Mouse (Mus musculus) megakaryocyte progenitor cell, adult 5-6 weeks (primary cell): ENCODE results near the gene Fmnl2. TPM values are rescaled to one million over a fixed set of nuclear protein-coding genes. Genes with fewer than 3 reads are reported as not detected.

ENCODE experiments used
- ATAC-seq: replicated peaks from 2 replicates; pipeline ENCODE4 v1.8.0; 2016; ENCODE audit warnings: mild to moderate bottlenecking, moderate TSS enrichment, inconsistent platforms; ENCODE audit not compliant: poor library complexity
- total RNA-seq, 2 experiments: library from RNA; stranded (forward) in 1 of 2; stranded (reverse) in 1 of 2; fragments of 157-497, 149-512 nt in 1 of 2; fragments of 200-1000 nt in 1 of 2; gene quantifications; 2 replicates each; pipeline versions ENCODE4 v1.2.3 to v1.2.4; 2015 to 2017

The Fmnl2 gene
- total RNA-seq, 2 experiments from 2014 or later: 3.3 to 6.9 TPM

- ATAC-seq: no peak
Measured at GRCm38 (mm10) chr2:52950226-52950625, 92.6 kb downstream of the Fmnl2 start.

- ATAC-seq: no peak
Measured at GRCm38 (mm10) chr2:52952202-52952730, 94.6 kb downstream of the Fmnl2 start.

GRCm38 (mm10) chr2:52955090-52955489 is 97.4 kb downstream of the Fmnl2 start:
- peak; percentile 95 for ATAC-seq

GRCm38 (mm10) chr2:52955831-52956230 is 98.2 kb downstream of the Fmnl2 start:
- ATAC-seq: no peak

- no peak for ATAC-seq
Measured at GRCm38 (mm10) chr2:52957771-52958534, 100.3 kb downstream of the Fmnl2 start.

- ATAC-seq: peak; percentile 38
Measured at GRCm38 (mm10) chr2:52958535-52959290, 101.1 kb downstream of the Fmnl2 start.

- ATAC-seq: no peak
Measured at GRCm38 (mm10) chr2:52959291-52959621, 101.6 kb downstream of the Fmnl2 start.

GRCm38 (mm10) chr2:52959982-52960381 is 102.3 kb downstream of the Fmnl2 start:
- ATAC-seq: no peak

GRCm38 (mm10) chr2:52960697-52961096 is 103.0 kb downstream of the Fmnl2 start:
- peak; percentile 44 for ATAC-seq

- no peak for ATAC-seq
Measured at GRCm38 (mm10) chr2:52963439-52963838, 105.8 kb downstream of the Fmnl2 start.

- no peak for ATAC-seq
Measured at GRCm38 (mm10) chr2:52964386-52964928, 106.8 kb downstream of the Fmnl2 start.

- ATAC-seq: no peak
Measured at GRCm38 (mm10) chr2:52966227-52966626, 108.6 kb downstream of the Fmnl2 start.

- peak; percentile 61 for ATAC-seq
Measured at GRCm38 (mm10) chr2:52966820-52967460, 109.3 kb downstream of the Fmnl2 start.

- peak; percentile 54 for ATAC-seq
Measured at GRCm38 (mm10) chr2:52967461-52967823, 109.8 kb downstream of the Fmnl2 start.

- ATAC-seq: no peak
Measured at GRCm38 (mm10) chr2:52968884-52969283, 111.2 kb downstream of the Fmnl2 start.

- no peak for ATAC-seq
Measured at GRCm38 (mm10) chr2:52974056-52974455, 116.4 kb downstream of the Fmnl2 start.

- no peak for ATAC-seq
Measured at GRCm38 (mm10) chr2:52974776-52975175, 117.1 kb downstream of the Fmnl2 start.

GRCm38 (mm10) chr2:52977921-52978675 is 120.4 kb downstream of the Fmnl2 start:
- no peak for ATAC-seq

- no peak for ATAC-seq
Measured at GRCm38 (mm10) chr2:52978796-52979195, 121.1 kb downstream of the Fmnl2 start.

GRCm38 (mm10) chr2:52979280-52979763 is 121.7 kb downstream of the Fmnl2 start:
- peak; percentile 48; the same call in 1 of the 2 replicates for ATAC-seq
